Mouse (Mus musculus) hindlimb bud, embryonic 11.5 days (tissue): ENCODE measurements around the gene C1qtnf5.

Experiments
- DNase-seq: peaks from one replicate; pipeline ENCODE4 v3.0.0-alpha.2; 2012; ENCODE audit warnings: low read depth, low spot score; ENCODE audit errors: extremely low spot score

The C1qtnf5 gene

DNA sequence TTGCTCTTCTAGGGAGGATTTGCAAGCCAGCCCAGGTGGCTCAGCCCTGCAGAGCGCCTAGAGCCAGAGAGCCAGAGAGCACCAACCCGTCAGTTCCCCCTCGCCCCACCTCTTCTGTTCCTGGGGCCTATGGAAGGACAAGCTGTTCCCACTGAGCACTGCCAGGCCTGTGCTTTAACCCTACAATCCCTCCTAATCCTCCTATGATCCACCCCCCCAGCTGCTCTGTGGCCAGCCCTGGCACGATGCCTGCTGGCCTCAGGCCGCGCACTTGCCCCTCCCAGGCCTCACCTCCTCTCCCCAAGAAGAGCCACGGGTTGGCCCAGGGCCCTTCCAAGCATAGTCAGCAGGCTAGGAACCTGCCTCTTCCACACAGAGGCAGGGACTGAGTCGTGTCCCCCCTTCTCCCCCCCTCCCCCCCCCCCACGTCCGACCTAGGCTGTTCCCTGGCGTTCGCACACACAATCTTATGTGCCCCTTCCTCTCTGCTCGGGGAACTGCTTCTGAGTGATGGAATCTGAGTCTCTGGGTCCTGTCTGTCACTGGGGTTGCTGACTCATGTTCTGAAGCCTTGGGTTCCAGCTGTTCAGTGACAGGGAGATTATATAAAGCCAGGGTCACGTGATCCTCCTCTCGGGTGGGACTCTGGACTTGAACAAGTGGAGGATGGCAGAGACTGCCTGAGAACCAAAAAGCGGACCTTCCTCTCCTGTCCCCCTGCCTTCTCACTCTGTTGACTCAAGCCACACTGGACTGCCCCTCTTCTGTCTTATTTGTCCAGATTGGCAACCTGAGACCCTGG, 27.9 kb upstream of the C1qtnf5 start:
- no peak for DNase-seq

DNA sequence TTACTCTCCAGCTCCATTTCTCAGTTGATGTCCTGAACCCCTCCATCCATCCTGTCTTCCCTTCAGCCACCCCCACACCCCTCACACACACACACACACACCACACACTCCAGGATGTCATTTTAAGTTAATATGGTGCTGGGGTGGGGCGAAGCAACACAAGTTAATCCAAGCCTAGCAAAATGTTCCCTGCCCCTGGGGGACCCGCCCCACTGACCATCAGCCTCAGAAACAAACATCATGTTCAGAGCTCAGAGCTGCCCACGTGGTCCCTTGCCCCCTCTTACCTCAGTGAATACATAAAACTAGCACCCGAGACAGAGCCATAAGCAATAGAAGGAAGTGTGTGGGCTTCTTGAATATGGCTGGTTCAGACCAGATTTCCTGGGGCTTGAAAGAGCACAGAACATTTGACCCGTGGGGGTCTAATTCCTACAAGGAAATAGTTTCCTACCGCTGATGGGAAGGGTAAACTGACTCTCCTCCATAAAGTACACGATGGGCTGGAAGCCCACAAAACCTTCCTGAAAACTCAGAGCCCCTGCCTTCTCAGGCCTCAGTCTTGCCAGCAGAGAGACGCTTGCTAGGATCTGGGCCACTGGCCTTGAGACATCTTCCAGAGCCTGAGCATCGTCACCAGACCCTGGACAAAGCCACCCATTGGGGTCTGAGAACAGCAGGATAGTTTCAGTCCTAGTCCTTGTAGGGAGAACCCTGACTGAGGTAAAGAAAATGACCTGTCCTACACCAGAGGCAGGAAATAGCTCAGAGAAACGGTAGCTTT, 26.9 kb upstream of the C1qtnf5 start:
- no peak for DNase-seq

DNA sequence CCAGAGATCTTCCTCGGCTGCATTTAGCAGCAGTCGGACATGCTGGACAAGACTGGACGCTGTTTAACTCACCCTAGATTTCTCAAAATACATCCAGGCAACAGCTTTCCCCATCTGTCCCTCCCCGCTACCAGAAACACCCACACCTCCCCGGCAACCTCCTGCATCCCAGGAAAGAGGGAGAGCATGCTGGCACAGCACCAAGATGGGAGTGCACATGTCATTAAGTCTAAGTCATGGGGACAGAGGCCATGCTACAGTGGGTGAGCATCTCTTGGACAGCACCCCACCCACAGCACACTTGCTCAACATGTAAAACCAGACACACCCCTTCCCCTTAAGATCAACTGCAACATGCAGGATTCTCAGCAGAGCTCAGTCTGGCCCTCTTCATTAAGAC, 26.1 kb upstream of the C1qtnf5 start:
- no peak for DNase-seq

DNA sequence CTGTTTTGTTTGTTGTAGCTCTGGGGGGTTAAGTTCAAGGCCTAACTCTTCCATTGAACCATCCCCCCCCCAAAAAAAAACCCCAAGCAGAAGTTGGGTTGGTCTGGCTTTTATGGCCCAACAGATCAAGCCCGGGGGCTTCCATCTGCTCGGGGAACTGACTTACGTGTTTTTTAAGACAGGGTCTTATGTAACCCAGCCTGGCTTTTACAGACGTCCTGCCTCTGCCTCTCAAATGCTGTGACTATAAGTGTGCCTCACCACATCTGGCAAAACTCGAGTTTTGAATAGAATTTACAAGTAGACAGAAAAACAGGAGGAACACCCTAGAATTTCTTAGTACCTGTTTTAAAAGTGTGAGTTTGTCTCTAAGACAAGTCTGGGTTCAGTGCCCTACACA, 25.5 kb upstream of the C1qtnf5 start:
- DNase-seq, result no peak

DNA sequence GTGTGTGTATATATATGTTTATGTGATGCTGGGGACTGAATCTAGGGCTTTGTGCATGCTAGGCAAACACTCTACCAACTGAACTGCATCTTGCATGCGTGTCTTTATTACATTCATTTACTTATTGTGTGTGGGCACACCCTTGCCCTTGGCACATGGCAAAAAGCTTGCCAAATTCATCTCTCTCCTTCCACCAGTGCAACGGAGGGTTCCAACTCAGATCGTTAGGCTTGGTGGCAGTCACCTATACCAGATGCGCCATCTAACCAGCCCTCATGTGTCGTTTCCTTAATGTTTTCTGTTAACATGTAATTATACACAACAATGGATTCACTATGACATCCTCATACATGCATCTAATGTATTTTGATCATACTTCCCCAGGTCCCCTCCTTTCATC, 24.8 kb upstream of the C1qtnf5 start:
- DNase-seq, result no peak

DNA sequence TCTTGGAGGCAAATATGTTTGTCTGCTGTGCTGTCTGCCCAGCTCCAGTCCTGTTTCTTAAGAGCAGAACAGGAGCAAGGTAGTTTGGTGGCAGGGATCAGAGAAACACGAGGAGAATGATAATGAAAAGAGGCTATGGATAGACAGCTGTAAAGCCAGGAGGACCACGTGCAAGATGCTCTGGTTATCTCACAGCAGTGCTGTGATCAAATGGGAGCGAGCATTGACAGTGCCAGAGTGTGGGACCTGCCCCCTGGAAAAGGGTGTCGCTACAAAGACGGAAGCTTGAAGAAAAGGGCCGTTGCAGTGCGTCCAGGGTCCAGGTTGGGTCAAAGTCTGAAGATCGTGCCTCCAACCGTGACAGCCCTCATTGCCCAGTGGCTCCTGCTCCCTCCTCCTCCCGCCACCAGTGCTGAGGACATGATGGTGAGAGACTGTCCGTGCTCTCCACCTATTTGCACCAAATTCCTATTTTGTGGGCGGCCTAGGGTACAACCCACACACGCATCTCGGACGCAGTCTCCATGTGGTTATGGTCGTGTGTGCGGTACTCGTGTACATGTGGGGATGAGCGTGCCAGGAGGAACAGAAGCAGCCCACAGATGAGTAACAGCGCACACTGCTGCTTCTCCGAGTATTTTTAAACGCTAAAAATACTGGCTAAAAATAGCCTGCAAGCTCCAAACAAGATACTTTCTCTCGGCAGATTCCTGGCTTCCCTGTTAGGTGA, 23.5 kb upstream of the C1qtnf5 start:
- no peak for DNase-seq

DNA sequence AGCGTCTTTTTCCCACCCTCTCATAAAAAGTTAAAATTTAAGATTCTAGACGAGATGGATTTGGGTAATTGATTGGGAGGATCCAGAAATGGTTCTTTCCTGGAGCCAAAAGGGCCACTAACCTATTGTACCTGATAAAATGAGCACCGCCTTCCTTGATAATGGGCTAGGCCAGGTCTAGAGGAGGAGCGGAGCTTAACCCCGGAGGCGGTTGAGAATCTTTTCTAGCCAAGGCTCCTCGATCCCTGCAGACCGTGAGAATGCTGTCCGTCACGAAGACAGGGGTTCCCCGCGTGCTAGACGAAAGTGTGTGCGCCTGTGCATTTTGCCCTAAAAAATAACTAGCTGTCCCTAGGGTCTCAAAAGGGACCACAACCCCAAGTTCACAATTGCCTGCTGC, 22.8 kb upstream of the C1qtnf5 start:
- no peak for DNase-seq

DNA sequence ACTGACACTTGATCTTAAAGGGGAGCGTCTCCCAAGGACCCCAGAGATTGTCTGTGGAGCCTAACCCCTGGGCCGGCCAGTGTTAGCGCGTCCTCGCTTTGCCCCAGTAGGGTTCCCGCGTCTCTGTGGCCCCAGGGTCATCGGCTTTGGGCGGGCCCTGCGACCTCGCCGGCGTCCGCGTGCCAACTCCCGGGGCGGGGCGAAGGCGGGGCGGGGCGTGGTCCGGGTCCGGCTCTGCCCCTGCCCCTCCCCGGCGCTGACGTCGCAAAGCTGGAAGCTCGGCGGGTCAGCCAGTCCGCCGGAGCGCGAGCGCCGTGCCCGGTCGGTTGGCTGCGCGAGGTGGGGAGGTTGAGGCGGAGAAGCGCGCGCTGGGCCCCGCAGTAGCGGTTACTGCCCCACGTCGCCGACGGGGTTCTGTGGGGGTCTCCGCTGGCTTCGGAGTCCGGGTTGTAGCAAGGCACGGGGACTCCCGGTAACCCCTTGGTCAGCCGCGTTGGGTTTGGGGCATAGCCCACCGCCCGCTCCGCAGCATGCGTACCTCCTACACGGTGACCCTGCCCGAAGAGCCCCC, 22.3 kb upstream of the C1qtnf5 start:
- DNase-seq, result no peak

DNA sequence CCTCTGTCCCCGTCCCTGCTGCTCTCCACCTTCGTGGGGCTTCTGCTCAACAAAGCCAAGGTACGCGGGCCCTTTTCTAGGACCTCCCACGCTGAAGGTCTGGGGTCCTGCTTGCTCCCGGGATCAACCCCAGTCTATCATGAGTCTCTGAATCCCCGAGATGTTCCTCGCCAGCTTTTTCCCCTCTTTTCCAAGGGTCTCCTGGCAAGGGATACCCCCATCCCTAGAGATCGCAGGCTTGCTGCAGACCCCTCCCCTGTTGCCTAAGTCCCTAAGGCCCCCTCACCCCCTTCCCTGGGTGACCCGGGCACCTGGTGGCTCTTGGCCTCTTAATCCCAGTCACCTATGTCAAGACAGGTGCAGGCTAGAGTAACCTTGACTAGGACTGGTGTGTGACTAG, 21.8 kb upstream of the C1qtnf5 start:
- no peak for DNase-seq

DNA sequence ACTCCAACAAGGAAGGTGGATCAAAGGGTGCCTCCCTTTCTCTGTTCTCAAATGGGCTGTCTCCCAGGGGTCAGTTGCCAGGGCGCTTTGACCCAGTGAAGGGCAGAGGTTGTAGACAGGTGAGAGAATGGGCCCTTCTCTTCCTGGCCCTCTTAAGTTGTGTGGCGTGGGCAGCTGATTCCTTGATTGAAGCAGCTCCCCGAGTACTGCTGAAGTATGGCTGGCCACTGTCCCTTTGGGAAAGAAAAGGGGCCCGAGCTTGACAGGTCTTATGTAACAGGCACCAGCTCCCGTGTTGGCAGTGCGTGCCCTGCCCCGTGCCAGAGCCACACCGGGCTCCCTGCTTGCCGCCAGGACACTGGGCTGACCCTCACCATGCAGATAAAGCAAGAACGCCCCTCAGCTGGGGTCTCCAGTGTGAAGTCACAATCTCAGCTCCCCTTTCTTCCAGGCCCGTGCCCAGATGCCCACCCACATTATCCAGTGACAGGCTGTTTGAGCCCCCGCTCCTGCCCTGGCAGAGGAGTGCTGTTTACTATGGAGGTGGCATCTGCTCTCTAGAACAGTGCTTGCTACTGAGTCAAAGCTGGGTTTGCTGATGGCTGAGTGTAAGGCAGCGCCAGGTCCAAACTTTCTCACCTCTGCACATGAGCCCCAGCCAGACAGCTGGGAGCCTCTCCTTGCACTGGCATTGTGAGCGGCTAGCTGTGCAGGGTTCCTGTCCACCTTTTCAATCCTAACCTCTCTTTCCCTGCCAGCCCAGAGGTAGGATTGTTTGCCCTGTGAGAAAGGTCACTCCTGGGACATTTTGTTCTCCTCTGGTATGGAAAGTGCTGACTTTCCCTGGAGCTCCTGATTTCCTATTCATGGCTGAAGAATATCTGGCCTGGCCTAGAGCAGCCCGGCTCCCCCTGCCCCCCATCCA, 21.0 kb upstream of the C1qtnf5 start:
- no peak for DNase-seq

DNA sequence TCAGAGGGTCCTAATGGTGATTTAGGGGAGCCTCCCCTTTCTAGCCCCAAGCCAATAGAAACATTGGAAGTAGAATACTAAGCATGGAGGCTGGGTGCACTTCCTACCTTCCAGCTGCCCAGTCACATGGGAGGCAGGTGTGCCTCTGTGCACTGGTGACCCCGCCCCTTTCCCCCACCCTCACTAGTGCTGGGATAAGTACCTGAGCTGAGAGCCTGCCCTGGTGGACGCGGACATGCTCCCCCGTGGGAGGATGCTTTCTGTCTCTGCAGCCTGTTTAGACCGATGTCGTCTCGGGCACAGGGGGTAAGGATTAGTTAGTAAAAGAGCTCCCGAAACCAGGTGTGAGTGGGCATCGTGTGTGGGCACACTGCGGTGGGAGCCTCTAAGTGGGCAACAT, 20.1 kb upstream of the C1qtnf5 start:
- DNase-seq, result no peak

DNA sequence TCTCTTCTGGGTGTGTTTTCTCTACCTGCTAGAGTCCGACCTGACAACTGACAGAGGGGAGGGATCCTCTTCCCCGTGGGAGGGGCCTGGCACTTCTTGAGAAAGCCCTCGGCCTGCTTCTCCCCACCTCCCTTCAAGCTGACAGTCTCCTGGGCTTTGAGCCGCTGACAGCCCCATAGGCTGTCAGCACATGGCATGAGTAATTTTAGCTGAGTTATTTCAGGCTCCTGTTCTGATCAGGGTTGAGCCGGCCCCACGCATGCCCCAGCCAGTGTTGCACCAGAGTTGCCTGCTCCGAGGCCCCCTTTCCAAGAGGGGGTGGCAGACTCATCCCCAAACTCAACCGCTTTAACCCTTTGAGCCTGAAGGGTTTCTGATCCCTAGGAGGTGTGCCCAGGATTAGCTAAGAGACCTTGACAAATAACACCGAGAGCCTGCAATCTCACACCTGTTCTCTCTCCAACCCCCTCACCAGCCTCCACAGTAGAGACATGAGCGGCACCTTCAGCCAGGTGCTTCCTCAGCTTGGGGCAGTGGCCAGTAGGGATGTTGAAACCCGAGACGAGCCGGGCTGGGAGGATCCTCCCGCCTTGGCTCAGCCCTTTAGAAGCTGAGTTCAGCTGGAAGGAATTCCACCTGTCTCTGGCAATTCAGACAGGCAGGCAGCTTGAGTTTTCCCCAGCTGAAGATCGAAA, 19.1 kb upstream of the C1qtnf5 start:
- DNase-seq, result no peak

DNA sequence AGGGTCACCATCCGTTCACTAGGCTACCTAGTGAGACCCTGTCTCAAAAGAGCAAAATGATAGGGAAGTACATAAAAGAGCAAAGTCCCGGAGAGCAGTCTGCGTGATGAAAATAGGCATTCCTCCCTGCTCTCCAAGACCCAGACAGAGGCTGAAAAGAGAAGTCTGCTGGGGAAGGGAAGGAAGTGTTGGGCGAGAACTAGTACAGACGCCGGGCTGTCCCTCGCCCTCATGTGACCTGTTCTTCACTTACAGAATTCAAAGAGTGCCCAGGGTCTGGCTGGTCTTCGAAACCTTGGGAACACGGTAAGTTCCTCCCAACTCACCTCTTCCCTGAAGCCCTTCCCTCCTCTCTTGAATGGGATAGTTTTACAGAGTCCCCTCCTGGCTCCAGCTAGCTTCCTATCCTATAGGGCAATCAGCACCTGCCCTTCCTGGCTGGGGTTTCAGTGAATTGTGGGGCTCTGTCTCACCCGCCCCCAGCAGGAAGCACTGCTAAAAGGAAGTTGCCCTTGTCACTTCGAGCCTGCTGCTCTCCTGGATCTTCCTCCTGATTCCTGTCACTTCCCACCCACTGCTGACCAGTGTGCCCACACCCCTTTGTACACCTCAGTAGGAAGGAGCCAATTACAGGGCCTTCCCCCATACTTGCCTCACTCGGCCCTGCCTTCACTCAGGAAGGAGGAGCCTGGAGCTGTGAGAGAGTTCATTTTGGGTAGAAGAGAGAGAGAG, 18.0 kb upstream of the C1qtnf5 start:
- no peak for DNase-seq

DNA sequence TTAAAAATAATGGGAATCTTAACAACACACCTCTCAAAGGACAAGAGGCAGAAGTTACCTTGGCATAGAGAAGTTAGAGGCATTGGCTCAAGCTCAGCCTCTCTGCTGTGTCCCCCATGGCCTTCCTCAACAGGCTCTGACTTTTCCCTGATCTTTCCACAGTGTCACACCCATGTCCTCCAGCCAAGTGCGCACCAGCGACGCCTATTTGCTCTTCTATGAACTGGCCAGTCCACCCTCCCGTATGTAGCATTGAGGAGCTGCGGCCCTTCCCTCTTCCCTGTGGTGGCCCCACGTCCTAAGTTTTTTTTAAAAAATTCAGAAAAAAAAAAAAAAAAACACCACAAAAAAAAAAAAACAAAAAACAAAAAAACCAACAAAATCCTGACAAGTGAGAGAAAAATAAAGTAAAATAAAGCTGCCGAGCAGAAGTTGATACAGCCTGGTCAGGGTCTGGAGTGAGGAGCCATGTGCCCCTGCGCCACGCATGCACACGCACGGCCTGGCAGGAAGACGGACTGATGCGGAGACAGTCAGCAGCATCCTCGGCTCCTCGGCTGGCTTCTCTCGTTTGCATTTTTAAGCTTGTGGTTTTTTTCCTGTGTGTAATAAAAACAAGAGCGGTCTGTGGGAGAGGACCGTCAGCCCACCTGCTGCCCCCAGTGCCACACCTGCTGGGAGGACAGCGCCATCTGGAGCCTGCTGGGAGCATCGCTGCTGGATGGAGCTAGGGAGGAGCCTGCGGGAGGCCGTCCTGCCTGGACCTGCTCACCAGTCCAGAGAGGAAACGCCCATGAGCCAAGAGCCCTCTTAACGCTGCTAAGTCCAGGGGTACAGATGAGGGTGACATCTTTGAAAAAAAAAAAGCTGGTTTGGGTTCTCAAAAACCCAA, 13.2 kb upstream of the C1qtnf5 start:
- DNase-seq, result no peak

DNA sequence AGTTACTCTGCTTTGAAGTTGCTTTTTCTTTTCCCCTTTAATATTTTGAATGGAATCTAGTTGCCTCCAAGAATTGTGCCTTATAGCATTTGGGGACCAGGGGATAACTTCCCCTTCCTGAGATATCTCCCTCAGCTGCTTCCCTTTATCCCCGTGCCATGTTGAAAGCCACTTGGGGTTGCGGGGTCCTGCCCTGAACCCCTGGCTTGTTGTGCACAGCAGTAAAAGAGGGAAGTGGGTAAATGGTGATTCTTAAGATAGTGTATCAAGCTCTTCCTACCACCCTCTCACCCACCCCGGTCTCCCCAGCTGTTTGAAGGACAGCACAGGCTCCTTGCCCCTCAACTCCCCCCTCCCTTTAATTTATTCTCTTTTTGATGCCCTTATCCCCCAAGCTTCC, 12.3 kb upstream of the C1qtnf5 start:
- DNase-seq, result no peak

DNA sequence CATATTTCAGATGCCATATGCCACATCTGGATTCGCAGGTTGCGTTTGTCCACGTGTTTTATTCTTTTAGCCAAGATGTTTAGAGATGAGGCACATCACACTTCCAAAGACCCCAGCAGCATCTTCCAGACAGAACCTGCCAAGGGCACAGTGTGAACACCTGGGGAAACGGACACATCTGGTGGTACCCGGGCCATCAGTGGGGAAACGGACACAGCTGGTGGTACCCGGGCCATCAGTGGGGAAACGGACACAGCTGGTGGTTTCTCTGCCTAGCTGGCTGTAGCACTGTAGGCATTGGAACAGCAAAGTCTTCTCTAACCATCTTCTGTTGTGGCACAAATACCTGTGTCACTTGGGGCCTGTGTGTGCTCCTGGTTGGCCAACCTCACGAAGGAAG, 11.3 kb upstream of the C1qtnf5 start:
- no peak for DNase-seq

DNA sequence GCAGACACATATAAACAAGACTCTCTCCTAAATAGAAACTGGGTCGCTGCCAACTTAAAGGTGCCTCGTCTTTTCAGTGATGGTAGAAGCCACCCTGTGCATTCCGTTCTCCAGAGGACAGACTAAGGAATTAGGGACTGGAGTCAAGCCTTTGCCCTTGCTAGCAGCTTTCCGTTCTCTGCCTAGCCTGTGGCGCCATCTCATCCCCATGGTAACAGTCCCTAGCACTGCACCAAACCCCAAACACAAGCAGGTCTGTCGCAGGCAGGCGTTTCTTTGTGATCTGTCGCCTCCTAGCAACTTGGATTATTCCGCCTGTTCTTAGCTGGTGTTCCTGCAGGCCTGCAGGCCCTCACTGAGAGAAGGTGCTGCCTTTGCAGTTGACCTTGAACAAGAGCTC, 10.5 kb upstream of the C1qtnf5 start:
- no peak for DNase-seq

DNA sequence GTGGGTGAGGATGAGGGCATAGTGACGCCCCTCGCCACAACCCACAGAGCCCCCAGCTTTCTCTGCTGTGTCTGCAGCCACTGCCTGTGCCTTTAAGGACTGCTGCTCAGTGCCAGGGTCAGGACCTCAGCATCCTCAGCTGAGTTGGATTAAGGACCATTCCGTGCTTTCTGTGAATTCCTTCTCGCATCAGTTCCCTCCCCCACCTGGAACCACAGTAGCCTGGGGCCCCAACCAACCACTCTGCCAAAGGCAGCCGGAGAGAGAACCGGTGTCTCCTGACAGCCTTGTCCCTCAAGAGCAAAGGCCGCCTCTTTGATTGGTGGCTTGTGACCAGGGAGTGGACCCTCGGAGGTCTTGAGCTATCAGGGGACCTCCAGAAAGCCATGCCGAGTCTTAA, 5.6 kb upstream of the C1qtnf5 start, which contains the start of gene Mfrp:
Mfrp (plus strand) TSS at position 240 of the 400 bp plus-strand sequence.
- no peak for DNase-seq
